Mouse (Mus musculus) R1 (cell line): ENCODE results near the gene Pex6.
"Not testable (repeated sequence)": the region's sequence is repeated elsewhere in the genome, so short reads cannot be mapped to it uniquely, and the experiment has no call there.

Experiments used
- DNase-seq: peaks from one replicate; pipeline ENCODE4 v3.0.0-alpha.2; 2018; ENCODE audit warnings: low read depth, low spot score

Pex6 gene

GRCm38 (mm10) chr17:46734055-46734454 is 22.8 kb downstream of the Pex6 start:
- DNase-seq = no peak

GRCm38 (mm10) chr17:46735287-46735686 is 24.0 kb downstream of the Pex6 start:
- DNase-seq = no peak

DNA sequence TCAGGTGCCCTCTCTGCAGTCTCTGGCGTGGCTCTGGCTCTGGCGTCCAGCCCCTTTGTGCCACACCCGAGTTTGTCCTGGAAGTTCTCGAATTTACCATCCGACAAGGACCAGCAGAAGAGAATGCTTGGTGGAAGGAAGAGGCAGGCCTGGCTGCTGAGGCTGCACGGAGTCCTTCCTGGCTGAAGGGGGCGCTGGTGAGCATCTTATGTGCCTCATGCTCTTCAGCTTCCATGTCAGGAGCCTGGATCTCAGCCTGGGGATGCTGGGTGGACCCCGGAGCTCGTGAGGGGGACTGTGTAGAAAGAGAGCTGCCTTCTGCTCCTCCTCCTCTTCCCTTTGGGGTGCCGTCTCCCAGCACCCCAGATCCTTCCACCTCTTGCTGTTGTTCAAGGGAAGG is 24.9 kb downstream of the Pex6 start:
- DNase-seq = peak; percentile 81

DNA sequence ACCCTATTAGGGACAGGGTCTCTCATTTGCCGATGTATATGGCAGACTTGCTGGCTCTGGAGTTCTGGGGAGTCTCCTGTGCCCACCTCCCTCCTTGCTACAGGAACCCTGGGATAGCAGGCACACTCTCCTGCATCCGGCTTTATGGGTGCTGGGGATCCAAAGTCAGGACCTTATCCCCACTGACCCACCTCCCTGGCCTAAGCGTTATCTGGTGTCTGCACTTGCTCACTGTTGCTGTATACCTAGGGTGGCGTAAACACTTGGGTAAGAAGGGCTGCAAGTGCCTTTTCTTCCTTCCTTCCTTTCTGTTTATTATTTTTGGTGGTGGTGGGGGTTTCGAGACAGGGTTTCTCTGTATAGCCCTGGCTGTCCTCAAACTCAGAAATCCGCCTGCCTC is 30.0 kb downstream of the Pex6 start:
- DNase-seq = no peak

DNA sequence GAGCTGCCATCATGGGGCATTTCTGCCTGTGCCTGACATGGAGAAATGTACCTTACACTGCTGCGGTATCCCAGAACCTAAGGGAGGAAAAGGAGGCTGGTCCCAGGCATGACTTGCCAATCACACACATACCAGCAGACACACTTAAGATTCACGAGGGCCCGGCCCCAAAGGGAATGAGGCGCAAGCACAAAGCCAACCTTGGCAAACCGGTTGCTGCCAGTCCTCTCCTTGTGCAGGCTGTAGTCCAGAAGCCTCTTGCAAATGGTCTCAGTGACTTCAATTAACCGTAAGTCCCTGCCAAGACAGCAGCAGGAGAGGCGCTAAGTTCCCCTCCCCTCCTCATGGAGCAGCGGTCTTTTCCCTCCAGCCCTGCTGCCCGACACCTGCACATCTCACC is 31.7 kb downstream of the Pex6 start:
- DNase-seq = no peak

DNA sequence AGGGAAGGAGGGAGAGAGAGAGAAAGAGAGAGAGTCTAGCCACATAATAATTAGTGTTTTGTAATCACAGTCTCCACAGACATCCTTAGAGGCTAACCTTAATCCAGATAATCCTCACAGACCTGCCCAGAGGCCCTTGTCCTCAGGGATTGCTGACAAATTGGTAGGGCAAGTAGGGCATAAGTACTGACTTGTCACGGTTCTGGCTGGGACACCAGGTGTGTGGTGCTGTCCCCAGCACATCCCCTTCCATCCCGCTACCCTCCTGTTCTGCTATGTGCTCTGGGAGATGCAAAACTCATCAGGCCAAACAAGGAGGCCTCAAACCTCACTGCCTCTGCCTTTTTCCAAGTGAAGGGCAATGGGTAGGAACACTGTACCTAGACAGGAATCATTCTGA is 34.2 kb downstream of the Pex6 start:
- no peak for DNase-seq

GRCm38 (mm10) chr17:46747234-46747633 is 36.0 kb downstream of the Pex6 start:
- no peak for DNase-seq

GRCm38 (mm10) chr17:46747806-46748205 is 36.5 kb downstream of the Pex6 start:
- no peak for DNase-seq

DNA sequence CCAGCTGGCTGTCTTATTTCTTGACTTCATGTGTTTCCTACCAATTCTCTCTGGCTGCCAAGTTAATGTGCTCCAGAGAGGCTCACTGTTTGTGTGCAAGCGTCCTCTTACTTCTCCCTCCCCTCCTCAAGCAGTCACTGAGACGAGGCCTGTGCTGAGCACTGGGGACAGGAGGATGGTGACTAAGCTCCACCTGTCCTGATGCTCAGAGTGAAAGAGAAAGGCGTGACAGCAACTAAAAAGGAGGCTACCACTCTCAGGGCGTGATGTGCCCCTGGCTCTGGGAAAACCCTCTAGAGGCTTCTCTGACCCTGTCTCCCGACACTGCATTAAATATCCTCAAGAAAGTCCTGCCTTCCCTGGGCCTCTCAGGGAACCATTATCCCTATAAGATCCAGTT is 38.0 kb downstream of the Pex6 start:
- no peak for DNase-seq

- DNase-seq = no peak
Observed at GRCm38 (mm10) chr17:46750580-46750979, 39.3 kb downstream of the Pex6 start.

DNA sequence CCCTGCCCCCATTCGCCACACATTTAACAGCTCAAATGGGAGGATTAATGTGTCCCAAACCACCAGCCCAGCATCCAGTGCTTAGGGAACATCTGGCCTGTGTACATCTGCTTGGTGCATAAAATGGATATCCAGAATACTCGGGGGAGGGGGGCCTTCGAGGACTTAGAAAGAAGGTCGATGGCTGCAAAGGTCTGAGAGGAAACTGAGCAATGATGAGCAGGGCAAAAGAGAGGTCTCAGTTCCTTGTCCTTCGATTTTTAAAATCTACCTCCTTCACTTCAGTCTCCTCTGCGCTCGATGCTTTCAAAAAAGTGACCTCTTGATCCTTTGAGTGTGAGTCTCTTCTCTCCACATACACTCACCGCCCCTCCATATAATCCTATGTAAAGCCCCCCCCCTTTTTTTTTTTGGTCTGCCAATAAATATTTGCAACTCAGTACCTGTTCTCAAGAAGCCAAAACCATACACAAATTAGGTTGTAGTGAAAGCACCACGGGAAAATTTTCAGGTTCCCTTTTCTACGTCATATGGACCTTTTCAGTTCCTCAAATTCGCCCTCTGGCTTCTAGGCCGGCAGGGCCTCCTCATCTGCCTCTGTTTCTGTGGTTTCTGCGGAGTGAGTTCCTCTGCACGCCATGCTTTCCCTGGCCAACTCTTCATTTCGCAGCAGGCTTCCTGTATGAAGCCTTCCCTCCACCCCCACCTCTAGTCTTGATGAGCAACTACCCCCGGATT is 40.0 kb downstream of the Pex6 start:
- DNase-seq = no peak

DNA sequence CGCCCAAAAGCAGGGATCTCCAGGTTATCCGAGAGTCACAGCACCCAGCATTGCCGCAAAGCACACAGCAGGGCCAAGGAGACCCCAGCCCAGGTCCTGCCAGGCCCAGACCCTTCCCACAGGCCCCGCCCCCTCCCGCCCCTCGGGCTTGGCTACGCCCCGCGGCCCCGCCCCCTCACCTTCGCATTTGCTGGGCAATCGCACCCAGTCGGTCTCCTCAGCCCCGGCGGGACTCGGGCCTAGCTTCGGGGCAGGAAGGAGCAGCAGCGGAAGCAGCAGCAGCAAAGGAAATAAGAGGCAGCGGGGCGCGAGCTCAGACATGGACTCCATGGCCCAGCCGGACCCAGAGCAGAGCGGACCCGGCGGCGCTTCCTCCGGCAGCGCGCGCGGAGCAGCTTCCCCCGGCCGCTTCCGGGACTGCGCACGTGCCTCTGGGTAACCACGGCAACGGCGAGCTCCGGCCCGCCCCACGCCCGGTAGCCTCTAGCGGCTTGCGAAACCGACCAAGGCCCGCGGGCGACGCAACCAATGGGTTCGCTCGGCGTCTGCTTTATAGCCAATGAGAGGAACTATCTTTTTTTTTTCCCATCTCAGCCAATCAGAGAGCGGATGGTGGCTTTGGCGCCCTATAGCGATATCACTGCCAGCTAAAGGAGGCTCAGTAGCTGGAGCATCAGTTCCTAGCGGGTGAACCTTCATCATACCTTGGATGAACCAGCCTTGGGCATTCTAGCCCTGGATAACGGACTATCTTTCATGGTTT is 40.7 kb downstream of the Pex6 start, which contains the start of gene Cnpy3:
Cnpy3 (minus strand) TSS at position 421 of the 763 bp plus-strand sequence.
- peak; percentile 99 for DNase-seq

- no peak for DNase-seq
Observed at GRCm38 (mm10) chr17:46758753-46759152, 47.5 kb downstream of the Pex6 start.

GRCm38 (mm10) chr17:46763544-46763943 is 52.3 kb downstream of the Pex6 start, which contains the start of gene Ptcra:
Ptcra (minus strand) TSS chr17:46763712.
- no peak for DNase-seq

DNA sequence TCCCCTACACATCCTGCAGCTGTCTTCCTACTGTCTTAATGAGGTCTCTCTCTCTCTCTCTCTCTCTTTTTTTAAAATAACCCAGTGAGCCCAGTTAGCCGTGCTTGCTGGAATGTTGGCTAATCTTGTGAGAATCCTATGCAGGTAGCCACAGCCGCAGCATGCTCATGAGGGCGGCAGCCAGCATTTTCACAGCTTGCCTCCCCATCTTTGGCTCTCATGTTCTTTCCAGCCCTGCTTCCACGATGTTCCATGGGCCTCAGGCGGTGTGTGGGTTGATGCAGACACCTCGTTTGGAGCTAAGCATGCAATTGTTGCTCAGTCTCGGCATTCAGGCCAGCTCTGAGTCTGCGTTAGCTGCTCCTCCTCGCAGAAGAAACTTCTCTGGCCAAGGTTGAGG is 53.7 kb downstream of the Pex6 start:
- DNase-seq = not testable (repeated sequence)

- no peak for DNase-seq
Observed at GRCm38 (mm10) chr17:46767868-46768267, 56.6 kb downstream of the Pex6 start.

DNA sequence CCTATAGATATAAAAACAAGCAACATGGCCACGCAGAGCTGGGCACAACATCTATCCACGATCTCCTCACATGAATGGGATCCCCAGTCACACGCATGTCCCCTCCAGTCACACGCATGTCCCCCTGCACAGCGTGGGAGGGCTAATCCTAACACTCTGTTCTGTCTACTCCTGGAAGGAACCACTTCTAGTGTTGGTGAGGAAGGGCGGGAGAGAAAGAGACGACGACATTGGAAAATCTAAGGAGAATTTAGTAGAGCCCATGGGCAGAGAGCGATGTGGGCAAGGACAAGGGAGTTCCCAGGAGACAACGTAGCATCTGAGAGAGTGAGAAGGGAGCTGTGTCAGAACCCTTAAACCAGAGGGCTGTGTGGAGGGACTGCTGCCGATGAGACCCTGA is 59.3 kb downstream of the Pex6 start:
- DNase-seq = no peak

- no peak for DNase-seq
Observed at GRCm38 (mm10) chr17:46771025-46771424, 59.8 kb downstream of the Pex6 start.

DNA sequence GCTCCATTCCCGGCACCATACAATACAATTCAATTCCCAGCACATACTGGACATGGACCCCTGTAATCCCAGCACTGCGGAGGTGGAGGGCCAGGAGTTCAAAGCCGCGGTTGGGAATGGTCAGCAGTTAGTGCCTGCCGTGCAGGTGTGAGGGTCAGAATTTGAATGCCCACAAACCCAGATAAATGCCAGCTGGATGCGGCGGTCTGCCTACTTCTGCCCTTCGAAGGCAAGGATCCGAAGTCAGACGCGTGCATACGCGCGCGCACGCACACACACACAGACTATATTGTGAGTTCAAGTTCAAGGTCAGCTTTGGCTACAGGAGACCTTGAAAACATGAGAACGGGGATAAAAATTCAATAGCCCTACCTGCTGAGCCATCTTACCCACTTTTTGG is 60.4 kb downstream of the Pex6 start:
- peak; percentile 47 for DNase-seq

GRCm38 (mm10) chr17:46772038-46772403 is 60.8 kb downstream of the Pex6 start:
- no peak for DNase-seq

DNA sequence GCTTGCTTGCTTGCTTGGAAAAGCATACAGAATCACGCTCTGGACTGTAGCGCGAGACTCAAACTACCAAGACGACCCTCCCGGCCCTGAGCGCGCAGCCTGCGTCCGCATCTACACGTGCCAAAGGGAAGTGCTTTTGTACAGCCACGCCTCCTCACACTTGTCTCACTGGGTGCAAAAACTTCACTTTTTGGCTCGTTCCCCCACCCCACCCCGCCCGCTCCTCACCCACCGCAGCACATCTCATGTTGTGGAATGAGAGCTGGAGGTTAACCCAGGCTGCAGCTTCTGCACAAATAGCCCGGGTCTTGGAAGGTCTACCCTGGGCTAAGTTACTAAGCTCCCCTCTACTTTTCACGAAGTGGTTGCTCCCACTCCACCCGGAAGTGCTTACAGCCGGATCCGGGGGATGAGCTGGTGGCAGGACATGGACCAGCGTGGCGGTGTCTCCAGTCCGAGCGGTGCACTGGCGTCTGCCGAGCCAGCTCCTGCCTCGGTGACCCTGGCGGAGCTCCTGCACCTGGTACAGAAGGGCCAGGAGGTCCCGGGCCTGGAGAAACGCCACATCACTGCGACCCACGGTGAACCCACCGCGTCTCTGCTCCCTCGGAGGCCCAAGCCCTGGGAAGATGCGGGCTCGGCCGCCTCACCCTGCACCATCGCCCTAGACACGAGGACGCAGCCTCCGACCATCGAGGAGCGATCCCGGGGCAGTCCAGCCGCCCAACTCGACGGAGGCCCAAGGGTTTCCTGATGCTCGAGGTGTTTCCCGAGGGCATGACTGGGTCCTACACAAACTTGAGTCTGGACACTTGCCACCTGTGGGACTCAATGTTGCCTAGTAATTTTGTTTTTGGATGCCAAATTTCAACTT is 61.4 kb downstream of the Pex6 start, which contains the start of gene 2310039H08Rik:
2310039H08Rik (plus strand) TSS at position 232 of the 874 bp plus-strand sequence.
- DNase-seq = peak; percentile 96
